Mouse (Mus musculus) hindlimb bud, embryonic 11.5 days (tissue): Measurements from ENCODE around the gene Lipa.

Experiments used
- DNase-seq: peaks from one replicate; pipeline ENCODE4 v3.0.0-alpha.2; 2012; ENCODE audit warnings: low read depth, low spot score; ENCODE audit errors: extremely low spot score

Gene Lipa

GRCm38 (mm10) chr19:34468794-34469193 lies 58.5 kb downstream of the Lipa start:
- DNase-seq = no peak

- DNase-seq = no peak
These were observed 59.1 kb downstream of the Lipa start for GRCm38 (mm10) chr19:34468216-34468615.

DNA sequence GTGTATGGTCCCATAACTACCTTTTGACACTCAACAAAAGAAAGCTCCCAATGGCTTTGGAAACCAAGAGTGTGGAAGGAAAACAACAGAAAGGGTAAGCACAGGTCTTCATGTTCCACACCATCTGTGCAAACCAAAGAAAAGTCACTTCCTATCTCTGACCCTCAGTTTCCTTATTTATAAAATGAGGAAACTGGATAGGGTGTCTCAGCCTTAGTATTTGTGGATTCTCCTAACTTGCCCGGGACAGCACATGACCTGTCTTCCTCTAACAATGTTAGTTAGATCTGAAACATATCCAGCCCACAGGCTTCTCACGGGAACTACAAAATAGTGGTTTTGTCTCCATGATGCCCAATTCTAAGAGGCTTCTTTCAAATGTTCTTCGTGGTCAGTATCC lies 62.8 kb downstream of the Lipa start:
- DNase-seq = no peak

DNA sequence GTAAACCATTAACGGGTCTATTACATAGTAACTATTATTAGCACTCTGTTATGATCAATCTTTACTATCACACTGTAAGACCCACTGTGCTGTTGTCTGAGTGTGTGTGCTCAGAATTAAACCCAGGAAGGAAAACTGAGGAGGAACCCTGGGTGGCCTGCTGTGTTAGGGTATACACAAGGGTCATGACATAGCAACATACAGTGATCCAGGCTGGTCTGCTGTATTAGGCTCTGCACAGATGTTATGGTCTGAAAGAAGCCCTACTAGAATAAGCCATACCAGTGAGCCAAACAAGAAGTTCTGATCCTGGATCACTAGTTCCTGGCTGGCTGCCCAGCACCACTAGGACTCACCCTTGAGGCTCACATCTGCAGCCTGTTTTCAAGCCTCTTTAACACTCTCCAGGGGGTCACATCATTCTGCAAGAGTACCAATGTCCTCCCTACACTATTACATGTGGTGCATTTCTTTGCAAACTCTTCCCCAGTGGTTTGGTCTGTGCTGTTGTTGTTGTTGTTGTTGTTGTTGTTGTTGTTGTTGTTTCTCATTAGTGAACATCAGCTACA lies 65.7 kb downstream of the Lipa start:
- DNase-seq = no peak

- DNase-seq = no peak
These were observed 76.4 kb downstream of the Lipa start for GRCm38 (mm10) chr19:34450784-34451370.

GRCm38 (mm10) chr19:34448851-34449250 lies 78.4 kb downstream of the Lipa start:
- DNase-seq = no peak

DNA sequence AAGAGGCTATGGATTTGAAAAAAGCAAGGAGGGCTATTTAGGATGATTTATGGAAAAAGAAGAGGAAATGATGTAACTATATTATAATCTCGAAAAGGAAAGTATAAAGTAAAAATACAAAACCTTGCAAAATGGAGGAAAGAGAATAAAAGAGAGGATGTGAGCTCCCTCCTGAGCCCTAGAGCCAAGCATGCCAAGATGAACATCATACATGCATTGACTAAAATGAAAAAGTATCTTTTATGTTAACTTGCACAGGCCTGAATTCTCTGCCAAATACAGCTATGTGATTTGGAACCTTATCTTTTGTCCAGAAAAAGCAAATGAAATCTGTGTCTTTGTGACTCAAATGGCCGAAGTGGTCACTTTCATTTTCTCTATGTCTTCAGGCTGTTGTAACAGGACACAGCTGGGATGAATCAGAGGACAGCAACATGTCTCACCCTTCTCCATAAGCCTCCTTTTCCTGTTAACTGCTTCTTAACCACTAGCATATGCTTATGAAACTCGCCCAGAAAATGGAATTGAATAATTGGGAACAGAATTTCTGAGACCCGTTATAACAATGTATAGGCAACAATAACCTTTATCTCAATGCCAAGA lies 81.8 kb downstream of the Lipa start:
- DNase-seq = peak; percentile 22

DNA sequence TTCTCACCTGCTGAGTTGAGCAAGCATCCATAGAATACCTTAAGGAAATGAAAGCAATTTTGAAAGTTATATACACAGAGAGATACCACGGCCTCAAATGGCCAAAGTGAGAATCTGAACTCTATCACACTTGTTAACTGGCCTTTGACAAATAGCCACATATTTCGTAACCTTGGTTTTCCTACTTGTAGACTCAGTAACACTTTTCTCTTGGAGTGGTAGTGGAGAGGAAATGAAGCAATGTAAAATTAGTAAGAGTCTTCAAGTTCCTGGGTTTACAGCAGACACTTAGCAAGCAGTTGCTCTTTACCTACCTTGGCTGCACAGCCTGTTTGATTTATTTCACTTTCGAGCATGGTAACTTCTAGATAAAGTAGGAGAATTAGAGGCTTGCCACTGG lies 82.5 kb downstream of the Lipa start:
- DNase-seq = no peak
